Mouse (Mus musculus) liver, embryonic 16.5 days (tissue): ENCODE results near the gene Tle4. TPM values are rescaled to one million over a fixed set of nuclear protein-coding genes. Genes with fewer than 3 reads are reported as not detected.

ENCODE experiments used
- ATAC-seq: fragments of 200-750 bp; cut with Nextera tagmentation; 2 replicates; pipeline ENCODE4 v1.8.0; 2017; ENCODE audit warnings: low read depth, mild to moderate bottlenecking, moderate number of reproducible peaks, moderate library complexity
- H3K27ac ChIP-seq: fragments of 300-500 bp; sonication (generic); 2 replicates; pipeline ENCODE4 v1.5.1; 2014; ENCODE audit warnings: mild to moderate bottlenecking, low read length
- H3K27me3 ChIP-seq: fragments of 300-500 bp; sonication (generic); 2 replicates; pipeline ENCODE4 v1.6.1; 2014; ENCODE audit warnings: low read depth, low read length, mixed read lengths; ENCODE audit not compliant: control insufficient read depth, insufficient read depth
- H3K36me3 ChIP-seq: fragments of 300-500 bp; sonication (generic); 2 replicates; pipeline ENCODE4 v1.6.1; 2014; ENCODE audit warnings: mild to moderate bottlenecking; ENCODE audit not compliant: control insufficient read depth, insufficient read depth
- H3K4me1 ChIP-seq: fragments of 300-500 bp; sonication (generic); 2 replicates; pipeline ENCODE4 v1.6.1; 2014; ENCODE audit warnings: low read depth, low read length, mixed read lengths; ENCODE audit not compliant: control insufficient read depth
- H3K4me2 ChIP-seq: fragments of 300-500 bp; sonication (generic); 2 replicates; pipeline ENCODE4 v1.6.1; 2014; ENCODE audit warnings: low read depth, low read length, mixed read lengths
- H3K4me3 ChIP-seq: fragments of 300-500 bp; sonication (generic); 2 replicates; pipeline ENCODE4 v1.5.1; 2014; ENCODE audit warnings: low read depth, mild to moderate bottlenecking, low read length
- H3K9ac ChIP-seq: fragments of 300-500 bp; sonication (generic); 2 replicates; pipeline ENCODE4 v1.6.1; 2014; ENCODE audit warnings: low read depth, low read length
- H3K9me3 ChIP-seq: fragments of 300-500 bp; sonication (generic); replicated peaks from 2 replicates; pipeline ENCODE4 v1.6.1; 2016; ENCODE audit warnings: low read length; ENCODE audit not compliant: control insufficient read depth
- WGBS: fragments of 180-500 bp; shearing (Covaris S2); extraction: QIAGEN DNeasy Blood & Tissue Kit; methylation state at CpG from one replicate; pipeline ENCODE4 v1.1.7; 2014; ENCODE audit not compliant: insufficient replicate concordance; 5-methylcytosine and 5-hydroxymethylcytosine counted together
- polyA plus RNA-seq: library from polyadenylated mRNA; unstranded; fragments of >200 nt; fragmentation: Nextera tagmentation; extraction: Ambion mirVana; gene quantifications from 2 replicates; pipeline ENCODE4 v1.2.1, GENCODE M21; 2015

The Tle4 gene
- polyA plus RNA-seq, 1 experiment from 2014 or later: 2.9 TPM

DNA sequence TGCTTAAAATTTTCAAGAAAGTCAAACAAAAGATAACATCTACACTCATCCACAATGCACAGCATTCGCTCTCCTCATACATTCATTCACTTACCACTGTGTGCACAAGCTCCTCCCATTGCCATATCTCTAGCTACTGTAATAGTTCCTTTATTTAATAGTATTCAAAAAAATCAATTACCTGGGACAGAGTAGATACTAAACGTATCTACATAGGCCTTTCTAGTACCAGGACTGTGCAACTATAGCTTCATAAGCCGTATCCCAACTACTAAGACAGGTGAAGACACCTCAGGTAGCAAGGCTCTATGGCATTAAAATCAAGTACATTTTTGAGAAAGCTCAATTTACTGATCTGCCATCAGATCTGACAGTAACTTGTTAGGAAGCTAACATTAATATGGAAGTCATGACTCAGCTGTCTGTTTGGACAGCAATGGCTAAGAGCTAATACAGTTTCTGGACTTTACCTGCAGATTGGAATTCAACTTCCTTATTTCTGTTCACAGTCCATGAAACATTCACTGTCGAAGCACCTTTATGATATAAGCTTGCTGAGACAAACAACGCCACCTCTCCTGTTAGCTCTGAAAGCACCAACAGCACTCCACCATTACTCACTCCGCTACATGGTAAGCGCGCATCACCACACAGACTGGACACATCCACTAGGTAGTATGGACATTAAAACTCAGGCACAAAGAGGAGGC is 50.6 kb downstream of the Tle4 start:
- Histone ChIP-seq H3K9me3 (no peaks in the 10 kb centered on the region), H3K4me1 (no peaks in the 10 kb centered on the region), H3K4me3 (no peak overlapping the region), H3K9ac (no peak overlapping the region), H3K4me2 (no peak overlapping the region), H3K27ac (no peak overlapping the region), H3K27me3 (no peaks in the 10 kb centered on the region), H3K36me3 (no peaks in the 10 kb centered on the region)
- 86% methylated on average over 8 of the region's 8 CpGs for WGBS
- ATAC-seq: no peak

DNA sequence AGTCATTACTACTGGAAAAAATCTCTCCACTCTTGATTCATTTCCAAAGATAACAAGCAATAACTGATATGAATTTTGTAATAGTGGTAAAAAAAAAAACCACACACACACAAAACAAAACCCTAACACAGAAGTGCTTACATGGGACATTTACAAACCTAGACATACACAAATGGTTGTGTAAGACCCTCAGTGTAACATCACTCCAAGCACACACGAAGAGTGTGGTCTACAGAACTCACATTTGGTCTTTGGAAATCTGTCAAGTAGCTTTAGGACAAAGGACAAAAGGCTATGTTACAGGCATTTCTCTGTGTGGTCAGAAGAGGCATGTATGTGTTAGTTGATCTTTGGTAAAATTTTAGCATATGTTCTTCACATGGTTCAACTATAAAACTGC is 52.4 kb downstream of the Tle4 start:
- H3K27me3 ChIP-seq: no peaks in the 10 kb centered on the region
- no peaks in the 10 kb centered on the region for H3K36me3 ChIP-seq
- WGBS: 55% methylated on average over 1 of the region's 1 CpGs
- no peak overlapping the region for H3K9ac ChIP-seq
- H3K4me1 ChIP-seq: no peaks in the 10 kb centered on the region
- H3K4me2 ChIP-seq: no peak overlapping the region
- no peaks in the 10 kb centered on the region for H3K9me3 ChIP-seq
- no peak for ATAC-seq
- no peak overlapping the region for H3K4me3 ChIP-seq
- no peak overlapping the region for H3K27ac ChIP-seq

DNA sequence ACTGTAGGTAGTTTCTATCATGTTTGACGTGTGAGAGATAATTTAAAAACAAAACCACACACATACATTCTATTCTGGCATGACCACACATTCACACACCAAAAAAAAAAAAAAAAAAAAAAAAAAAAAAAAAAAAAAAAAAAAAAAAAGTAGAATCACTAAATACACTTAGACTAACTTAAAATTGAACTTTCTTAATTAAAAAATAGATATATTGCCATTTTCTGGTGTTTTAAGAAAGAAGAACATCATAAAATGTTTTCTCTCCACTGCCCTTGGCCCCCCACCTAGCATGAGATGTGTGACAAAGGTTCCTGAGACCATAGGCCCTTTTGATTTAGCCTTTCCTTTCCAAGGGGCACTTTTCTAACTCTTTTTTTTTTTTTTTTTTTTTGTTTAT is 54.5 kb downstream of the Tle4 start:
- 29% methylated on average over 1 of the region's 1 CpGs for WGBS
- Histone ChIP-seq H3K36me3 (no peaks in the 10 kb centered on the region), H3K9me3 (no peaks in the 10 kb centered on the region), H3K4me3 (no peak overlapping the region), H3K4me1 (no peaks in the 10 kb centered on the region), H3K27me3 (no peaks in the 10 kb centered on the region), H3K27ac (no peak overlapping the region), H3K4me2 (no peak overlapping the region), H3K9ac (no peak overlapping the region)
- no peak for ATAC-seq

DNA sequence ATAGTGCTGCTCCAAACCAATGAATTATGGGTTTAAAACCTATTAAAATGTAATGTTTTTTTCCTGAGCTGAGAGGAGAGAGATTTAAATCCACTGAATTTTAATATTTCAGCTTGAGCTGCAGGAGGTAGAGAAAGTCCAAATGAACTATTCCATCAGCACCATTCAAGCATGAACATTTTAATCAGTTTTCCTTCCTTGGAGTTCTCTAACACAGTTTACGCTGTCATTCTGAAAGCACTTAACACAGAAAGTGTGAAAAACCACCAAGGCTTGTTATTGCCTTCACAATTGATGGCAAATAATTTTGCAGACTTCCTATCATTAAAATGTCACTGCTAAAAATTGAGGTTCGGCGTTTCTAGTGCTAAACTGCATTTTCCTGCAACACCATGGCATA is 57.2 kb downstream of the Tle4 start:
- 90% methylated on average over 3 of the region's 3 CpGs for WGBS
- Histone ChIP-seq H3K9ac (no peak overlapping the region), H3K27me3 (no peaks in the 10 kb centered on the region), H3K4me3 (no peak overlapping the region), H3K4me1 (no peaks in the 10 kb centered on the region), H3K27ac (no peak overlapping the region), H3K36me3 (no peaks in the 10 kb centered on the region), H3K9me3 (no peaks in the 10 kb centered on the region), H3K4me2 (no peak overlapping the region)
- no peak for ATAC-seq

DNA sequence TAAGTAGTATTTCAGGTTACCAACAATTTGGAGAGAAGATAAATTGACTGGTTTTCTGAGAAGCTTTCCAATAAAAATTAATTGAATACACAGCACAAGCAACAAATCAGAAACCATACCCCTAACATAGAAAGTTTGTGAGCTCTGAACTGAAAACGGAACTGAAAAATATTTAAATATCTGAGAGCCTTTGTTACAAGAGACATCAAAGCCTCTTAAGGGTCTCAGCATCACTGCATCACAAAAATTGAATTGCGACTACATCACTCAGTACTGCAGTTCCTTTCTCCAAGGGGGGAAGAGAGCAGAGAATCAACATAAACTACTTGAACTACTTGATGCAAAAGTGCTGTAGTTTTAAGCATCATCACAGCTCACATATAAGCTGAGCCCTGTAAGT is 61.2 kb downstream of the Tle4 start:
- Histone ChIP-seq H3K27ac (no peak overlapping the region), H3K9ac (no peak overlapping the region), H3K4me2 (no peak overlapping the region), H3K4me3 (no peak overlapping the region), H3K27me3 (no peaks in the 10 kb centered on the region), H3K4me1 (no peaks in the 10 kb centered on the region), H3K9me3 (no peaks in the 10 kb centered on the region), H3K36me3 (no peaks in the 10 kb centered on the region)
- WGBS: 73% methylated on average over 2 of the region's 2 CpGs
- no peak for ATAC-seq

DNA sequence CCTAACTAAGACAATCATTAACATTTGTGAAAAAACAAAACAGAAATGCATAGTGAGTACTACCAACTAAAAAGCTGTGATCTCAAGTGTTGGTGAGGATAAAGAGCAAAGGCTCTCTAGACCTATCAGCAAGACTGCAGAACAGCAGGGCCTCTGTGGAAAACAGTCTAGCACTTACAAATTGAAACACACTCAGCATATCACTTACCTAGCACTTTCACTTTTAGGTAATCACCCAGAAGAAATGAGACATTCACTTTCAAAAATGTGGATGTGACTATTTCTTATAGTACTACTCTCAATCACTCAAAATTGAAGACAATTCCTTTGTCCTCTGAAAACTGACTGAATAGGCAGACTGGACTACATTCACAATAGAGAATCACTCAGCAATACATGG is 63.4 kb downstream of the Tle4 start:
- no peaks in the 10 kb centered on the region for H3K36me3 ChIP-seq
- no peak overlapping the region for H3K27ac ChIP-seq
- ATAC-seq: no peak
- no peaks in the 10 kb centered on the region for H3K9me3 ChIP-seq
- no peaks in the 10 kb centered on the region for H3K4me1 ChIP-seq
- no peak overlapping the region for H3K9ac ChIP-seq
- H3K4me3 ChIP-seq: no peak overlapping the region
- no peak overlapping the region for H3K4me2 ChIP-seq
- no peaks in the 10 kb centered on the region for H3K27me3 ChIP-seq

DNA sequence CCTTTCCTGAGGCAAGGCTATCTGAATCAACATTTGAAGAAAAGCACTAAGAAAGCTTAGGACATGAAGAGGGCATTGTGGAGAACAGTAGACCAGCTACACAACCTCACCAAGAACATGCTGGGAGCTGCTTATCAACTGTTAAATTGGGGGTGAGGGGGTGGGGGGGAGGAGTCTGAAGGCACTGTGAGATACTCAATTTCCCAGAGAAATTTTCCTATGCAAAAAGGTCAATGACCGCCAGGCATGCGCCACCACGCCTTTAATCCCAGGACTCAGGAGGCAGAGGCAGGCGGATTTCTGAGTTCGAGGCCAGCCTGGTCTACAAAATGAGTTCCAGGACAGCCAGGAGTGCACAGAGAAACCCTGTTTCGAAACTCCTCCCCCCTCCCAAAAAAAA is 65.0 kb downstream of the Tle4 start:
- no peaks in the 10 kb centered on the region for H3K4me1 ChIP-seq
- WGBS: 88% methylated on average over 6 of the region's 6 CpGs

DNA sequence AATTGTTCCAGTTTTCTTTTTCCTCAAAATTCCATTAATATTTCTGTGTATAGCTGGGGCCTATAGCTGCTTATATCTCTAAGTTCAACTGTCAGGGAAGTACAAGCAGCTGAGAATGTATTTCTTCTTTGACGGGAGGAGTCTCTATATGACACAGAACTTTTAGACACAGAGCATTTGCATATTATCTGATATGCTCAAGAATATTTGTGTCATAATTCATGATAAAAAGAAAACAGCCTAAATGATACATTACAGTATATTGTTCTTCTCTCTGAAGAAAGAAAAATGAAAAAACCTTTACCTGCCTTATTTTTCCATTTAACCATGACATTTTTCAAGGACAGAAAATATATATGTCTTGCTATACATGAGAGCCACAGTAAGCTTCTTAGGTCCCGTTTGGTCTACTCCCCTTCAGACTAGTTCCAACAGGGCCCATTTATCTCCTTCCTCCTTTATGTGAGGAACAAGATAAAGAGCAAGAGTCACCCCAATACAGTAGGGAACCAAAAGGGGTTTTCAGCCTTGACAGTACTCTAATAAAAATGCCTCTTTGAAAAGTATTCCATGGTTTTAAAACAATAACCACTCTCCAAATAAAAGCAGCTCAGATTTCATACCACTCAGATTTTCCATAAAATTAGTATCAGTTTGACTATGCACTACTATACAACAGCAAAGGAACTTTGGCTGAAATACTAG is 77.6 kb downstream of the Tle4 start:
- Histone ChIP-seq H3K36me3 (no peaks in the 10 kb centered on the region), H3K27me3 (no peaks in the 10 kb centered on the region), H3K4me3 (no peak overlapping the region), H3K9ac (no peak overlapping the region), H3K4me2 (no peak overlapping the region), H3K9me3 (no peaks in the 10 kb centered on the region), H3K27ac (no peak overlapping the region), H3K4me1 (no peaks in the 10 kb centered on the region)
- 22% methylated on average over 2 of the region's 2 CpGs for WGBS
- ATAC-seq: no peak

More for the DNA sequence above, 65.0 kb downstream of the Tle4 start:
- Histone ChIP-seq H3K4me3 (no peak overlapping the region), H3K9ac (no peak overlapping the region), H3K27me3 (no peaks in the 10 kb centered on the region), H3K9me3 (no peaks in the 10 kb centered on the region), H3K4me2 (no peak overlapping the region), H3K27ac (no peak overlapping the region), H3K36me3 (no peaks in the 10 kb centered on the region)
- no peak for ATAC-seq

DNA sequence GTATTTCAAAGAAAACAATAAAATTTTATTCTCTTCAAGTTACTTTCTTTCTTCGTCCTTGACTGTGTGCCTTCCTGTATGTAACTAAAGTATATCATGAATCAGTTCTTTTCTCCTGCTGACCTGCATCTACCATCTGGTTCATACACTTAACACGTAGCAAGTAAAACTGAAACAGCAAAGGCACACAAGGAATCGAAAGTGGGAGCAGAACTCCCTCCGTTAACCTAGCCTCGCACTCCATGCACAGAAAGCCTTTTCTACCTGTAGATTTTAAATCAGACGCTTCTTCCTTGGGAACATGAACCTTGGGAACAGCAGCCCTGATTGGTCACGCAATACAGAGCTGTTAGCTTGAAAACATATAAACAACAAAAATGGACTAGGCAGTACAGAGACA is 78.7 kb downstream of the Tle4 start:
- no peak overlapping the region for H3K4me3 ChIP-seq
- no peaks in the 10 kb centered on the region for H3K27me3 ChIP-seq
- WGBS: 80% methylated on average over 7 of the region's 7 CpGs
- no peak overlapping the region for H3K27ac ChIP-seq
- H3K36me3 ChIP-seq: no peaks in the 10 kb centered on the region
- H3K9me3 ChIP-seq: no peaks in the 10 kb centered on the region
- H3K4me2 ChIP-seq: no peak overlapping the region
- ATAC-seq: no peak
- no peak overlapping the region for H3K9ac ChIP-seq
- no peaks in the 10 kb centered on the region for H3K4me1 ChIP-seq
